Mouse (Mus musculus) heart, embryonic 14.5 days (tissue): Measurements from ENCODE around the gene Olfr1396. TPM values are rescaled to one million over a fixed set of nuclear protein-coding genes. Genes with fewer than 3 reads are reported as not detected.

ENCODE experiments used
- ATAC-seq: fragments of 200-750 bp; cut with Nextera tagmentation; 2 replicates; pipeline ENCODE4 v1.8.0; 2017; ENCODE audit warnings: low read depth, moderate TSS enrichment; ENCODE audit not compliant: insufficient number of reproducible peaks, insufficient read depth, low FRiP score
- H3K27ac ChIP-seq, 2 experiments: fragments of 200-500 bp in 1 of 2; fragments of 300-500 bp in 1 of 2; sonication (generic) in 1 of 2; replicated peaks in 1 of 2; 2 replicates each; pipeline ENCODE4 v1.5.1; 2012 to 2014; ENCODE audit warnings: low read depth in 2 of 2, low read length in 2 of 2, control low read depth in 1 of 2, mild to moderate bottlenecking in 1 of 2, mixed read lengths in 1 of 2; ENCODE audit not compliant: control insufficient read depth in 1 of 2, insufficient read depth in 1 of 2
- H3K27me3 ChIP-seq: fragments of 300-500 bp; sonication (generic); 2 replicates; pipeline ENCODE4 v1.6.1; 2014; ENCODE audit warnings: mild to moderate bottlenecking, low read length, control low read depth; ENCODE audit not compliant: control insufficient read depth, insufficient read depth
- H3K36me3 ChIP-seq: fragments of 300-500 bp; sonication (generic); 2 replicates; pipeline ENCODE4 v1.6.1; 2014; ENCODE audit warnings: mild to moderate bottlenecking, control low read depth, low read length, mixed read lengths; ENCODE audit not compliant: control insufficient read depth, insufficient read depth
- H3K4me1 ChIP-seq, 2 experiments: fragments of 200-500 bp in 1 of 2; fragments of 300-500 bp in 1 of 2; sonication (generic) in 1 of 2; 2 replicates each; pipeline ENCODE4 v1.6.1; 2012 to 2014; ENCODE audit warnings: low read length in 2 of 2, control low read depth in 1 of 2, mixed read lengths in 1 of 2; ENCODE audit not compliant: control insufficient read depth in 2 of 2, insufficient read depth in 2 of 2
- H3K4me2 ChIP-seq: fragments of 300-500 bp; sonication (generic); 2 replicates; pipeline ENCODE4 v1.6.1; 2014; ENCODE audit warnings: mild to moderate bottlenecking, low read length
- H3K4me3 ChIP-seq, 2 experiments: fragments of 200-500 bp in 1 of 2; fragments of 300-500 bp in 1 of 2; sonication (generic) in 1 of 2; 2 replicates each; pipeline ENCODE4 v1.5.1; 2012 to 2014; ENCODE audit warnings: low read length in 2 of 2, mild to moderate bottlenecking in 2 of 2, control low read depth in 1 of 2, low read depth in 1 of 2, moderate library complexity in 1 of 2; ENCODE audit not compliant: control insufficient read depth in 1 of 2, insufficient read depth in 1 of 2
- H3K9ac ChIP-seq: fragments of 300-500 bp; sonication (generic); 2 replicates; pipeline ENCODE4 v1.6.1; 2014; ENCODE audit warnings: mild to moderate bottlenecking, low read length
- H3K9me3 ChIP-seq: fragments of 300-500 bp; sonication (generic); 2 replicates; pipeline ENCODE4 v1.6.1; 2016; ENCODE audit warnings: low read length, control low read depth; ENCODE audit not compliant: control insufficient read depth
- WGBS: fragments of 180-500 bp; shearing (Covaris S2); extraction: QIAGEN DNeasy Blood & Tissue Kit; methylation state at CpG from one replicate; pipeline ENCODE4 v1.1.7; 2014; 5-methylcytosine and 5-hydroxymethylcytosine counted together
- polyA plus RNA-seq: library from polyadenylated mRNA; unstranded; fragments of >200 nt; fragmentation: Nextera tagmentation; extraction: Ambion mirVana; gene quantifications from 2 replicates; pipeline ENCODE4 v1.2.1, GENCODE M21; 2014

Olfr1396 gene
- not detected in 2 replicates for polyA plus RNA-seq

GRCm38 (mm10) chr11:49114774-49115173, at the start of gene Olfr1396:
Gene Olfr1396, minus strand, starts transcription at chr11:49114874.
- Histone ChIP-seq H3K4me1 (no peaks in the 10 kb centered on the region), H3K27ac (0 out of 4 replicates have a peak within 1 kb of the TSS, but pooled peaks of 1 of the 2 experiments have one; percentile 14), H3K9ac (no peak within 1 kb of the TSS), H3K4me2 (no peak within 1 kb of the TSS), H3K9me3 (no peaks in the 10 kb centered on the region), H3K36me3 (no peaks in the 10 kb centered on the region), H3K4me3 (no peak within 1 kb of the TSS), H3K27me3 (no peaks in the 10 kb centered on the region)
- no peak for ATAC-seq

- no peak for ATAC-seq
- WGBS, result 77% methylated on average over 2 of the region's 2 CpGs
Observed at GRCm38 (mm10) chr11:49156821-49157814, 42.4 kb upstream of the Olfr1396 start.

GRCm38 (mm10) chr11:49154077-49154476, 39.4 kb upstream of the Olfr1396 start, which contains the start of gene Olfr1394:
Gene Olfr1394, plus strand, starts transcription at chr11:49154377.
- Histone ChIP-seq H3K4me2 (no peak within 1 kb of the TSS), H3K4me3 (no peak within 1 kb of the TSS), H3K27ac (no peak within 1 kb of the TSS), H3K9ac (no peak within 1 kb of the TSS), H3K4me1 (no peaks in the 10 kb centered on the region), H3K36me3 (no peaks in the 10 kb centered on the region), H3K9me3 (no peaks in the 10 kb centered on the region), H3K27me3 (no peaks in the 10 kb centered on the region)
- WGBS, result 85% methylated on average over 1 of the region's 1 CpGs
- no peak for ATAC-seq

More at GRCm38 (mm10) chr11:49156821-49157814, 42.4 kb upstream of the Olfr1396 start:
- Histone ChIP-seq H3K36me3 (no peaks in the 10 kb centered on the region), H3K9me3 (no peaks in the 10 kb centered on the region), H3K4me3 (no peak overlapping the region), H3K9ac (no peak overlapping the region), H3K4me2 (no peak overlapping the region), H3K27me3 (no peaks in the 10 kb centered on the region), H3K4me1 (no peaks in the 10 kb centered on the region), H3K27ac (no peak overlapping the region)

GRCm38 (mm10) chr11:49141974-49142373, 27.3 kb upstream of the Olfr1396 start, which contains the start of gene Olfr1395:
Gene Olfr1395, plus strand, starts transcription at chr11:49142274.
- Histone ChIP-seq H3K4me3 (no peak within 1 kb of the TSS), H3K27me3 (no peaks in the 10 kb centered on the region), H3K36me3 (no peaks in the 10 kb centered on the region), H3K9ac (no peak within 1 kb of the TSS), H3K4me2 (no peak within 1 kb of the TSS), H3K9me3 (peaks cover 3% of the 10 kb centered on the region; the same call in 1 of the 2 replicates), H3K4me1 (no peaks in the 10 kb centered on the region), H3K27ac (no peak within 1 kb of the TSS)
- 88% methylated on average over 6 of the region's 6 CpGs for WGBS
- ATAC-seq, result no peak

GRCm38 (mm10) chr11:49124169-49124568, 9.5 kb upstream of the Olfr1396 start:
- no peaks in the 10 kb centered on the region for H3K4me1 ChIP-seq
- H3K27me3 ChIP-seq, result no peaks in the 10 kb centered on the region
- no peak overlapping the region for H3K27ac ChIP-seq
- no peak for ATAC-seq
- H3K9me3 ChIP-seq, result no peaks in the 10 kb centered on the region
- H3K36me3 ChIP-seq, result no peaks in the 10 kb centered on the region
- H3K9ac ChIP-seq, result no peak overlapping the region
- no peak overlapping the region for H3K4me2 ChIP-seq
- WGBS, result 81% methylated on average over 2 of the region's 2 CpGs
- H3K4me3 ChIP-seq, result no peak overlapping the region

- no peak for ATAC-seq
- WGBS, result 63% methylated on average over 3 of the region's 3 CpGs
- H3K27ac ChIP-seq, result no peak overlapping the region
- H3K9me3 ChIP-seq, result no peaks in the 10 kb centered on the region
- no peak overlapping the region for H3K9ac ChIP-seq
- no peak overlapping the region for H3K4me3 ChIP-seq
- H3K4me2 ChIP-seq, result no peak overlapping the region
- H3K4me1 ChIP-seq, result no peaks in the 10 kb centered on the region
- H3K36me3 ChIP-seq, result no peaks in the 10 kb centered on the region
- no peaks in the 10 kb centered on the region for H3K27me3 ChIP-seq
Observed at GRCm38 (mm10) chr11:49119635-49120034, 5.0 kb upstream of the Olfr1396 start.

GRCm38 (mm10) chr11:49114158-49114557, 516 bp downstream of the Olfr1396 start:
- 43% methylated on average over 2 of the region's 2 CpGs for WGBS
- no peak overlapping the region for H3K4me3 ChIP-seq
- H3K9ac ChIP-seq, result no peak overlapping the region
- no peak for ATAC-seq
- H3K9me3 ChIP-seq, result no peaks in the 10 kb centered on the region
- no peak overlapping the region for H3K27ac ChIP-seq
- H3K27me3 ChIP-seq, result no peaks in the 10 kb centered on the region
- no peaks in the 10 kb centered on the region for H3K36me3 ChIP-seq
- no peak overlapping the region for H3K4me2 ChIP-seq
- H3K4me1 ChIP-seq, result no peaks in the 10 kb centered on the region
